Mouse (Mus musculus) hindbrain, embryonic 14.5 days (tissue): ENCODE results near the gene Piezo1. TPM values are rescaled to one million over a fixed set of nuclear protein-coding genes. Genes with fewer than 3 reads are reported as not detected.

Experiments
- ATAC-seq: fragments of 200-750 bp; cut with Nextera tagmentation; 2 replicates; pipeline ENCODE4 v1.8.0; 2017; ENCODE audit warnings: moderate number of reproducible peaks, mild to moderate bottlenecking, moderate TSS enrichment, moderate library complexity; ENCODE audit not compliant: low FRiP score
- DNase-seq: peaks from one replicate; pipeline ENCODE4 v3.0.0-alpha.2; 2015; ENCODE audit warnings: low spot score
- H3K27ac ChIP-seq: fragments of 300-500 bp; sonication (generic); 2 replicates; pipeline ENCODE4 v1.5.1; 2014; ENCODE audit warnings: mild to moderate bottlenecking, moderate library complexity
- H3K27me3 ChIP-seq: fragments of 300-500 bp; sonication (generic); 2 replicates; pipeline ENCODE4 v1.6.1; 2014; ENCODE audit warnings: mild to moderate bottlenecking, low read length, mixed read lengths; ENCODE audit not compliant: control insufficient read depth, insufficient read depth
- H3K36me3 ChIP-seq: fragments of 300-500 bp; sonication (generic); replicated peaks from 2 replicates; pipeline ENCODE4 v1.6.1; 2014; ENCODE audit not compliant: control insufficient read depth, insufficient read depth
- H3K4me1 ChIP-seq: fragments of 300-500 bp; sonication (generic); replicated peaks from 2 replicates; pipeline ENCODE4 v1.6.1; 2014; ENCODE audit warnings: antibody characterized with exemption, low read length, mixed read lengths; ENCODE audit not compliant: control insufficient read depth, insufficient read depth
- H3K4me2 ChIP-seq: fragments of 300-500 bp; sonication (generic); replicated peaks from 2 replicates; pipeline ENCODE4 v1.6.1; 2014; ENCODE audit warnings: mild to moderate bottlenecking, moderate library complexity
- H3K4me3 ChIP-seq: fragments of 300-500 bp; sonication (generic); replicated peaks from 2 replicates; pipeline ENCODE4 v1.5.1; 2014; ENCODE audit warnings: mild to moderate bottlenecking, low read length
- H3K9ac ChIP-seq: fragments of 300-500 bp; sonication (generic); 2 replicates; pipeline ENCODE4 v1.6.1; 2014
- H3K9me3 ChIP-seq: fragments of 300-500 bp; sonication (generic); 2 replicates; pipeline ENCODE4 v1.6.1; 2016; ENCODE audit warnings: low read length; ENCODE audit not compliant: control insufficient read depth
- WGBS: fragments of 180-500 bp; shearing (Covaris S2); extraction: QIAGEN DNeasy Blood & Tissue Kit; methylation state at CpG from one replicate; pipeline ENCODE4 v1.1.7; 2014; 5-methylcytosine and 5-hydroxymethylcytosine counted together
- polyA plus RNA-seq: library from polyadenylated mRNA; unstranded; fragments of >200 nt; fragmentation: Nextera tagmentation; extraction: Ambion mirVana; gene quantifications from 2 replicates; pipeline ENCODE4 v1.2.1, GENCODE M21; 2014

Piezo1 gene
- polyA plus RNA-seq, 1 experiment from 2014 or later: 3.1 TPM

GRCm38 (mm10) chr8:122497016-122497734 is 54.0 kb downstream of the Piezo1 start:
- H3K4me1 ChIP-seq: no peaks in the 10 kb centered on the region
- 82% methylated on average over 12 of the region's 12 CpGs for WGBS
- no peaks in the 10 kb centered on the region for H3K36me3 ChIP-seq
- no peak overlapping the region for H3K27ac ChIP-seq
- no peak overlapping the region for H3K4me2 ChIP-seq
- no peak for ATAC-seq
- DNase-seq: no peak
- H3K9me3 ChIP-seq: no peaks in the 10 kb centered on the region
- no peaks in the 10 kb centered on the region for H3K27me3 ChIP-seq
- H3K4me3 ChIP-seq: no peak overlapping the region
- H3K9ac ChIP-seq: no peak overlapping the region

- 89% methylated on average over 9 of the region's 9 CpGs for WGBS
- Histone ChIP-seq H3K4me2 (no peak overlapping the region), H3K4me1 (no peaks in the 10 kb centered on the region), H3K4me3 (no peak overlapping the region), H3K36me3 (peaks cover 17% of the 10 kb centered on the region), H3K27ac (no peak overlapping the region), H3K9me3 (no peaks in the 10 kb centered on the region), H3K9ac (no peak overlapping the region), H3K27me3 (no peaks in the 10 kb centered on the region)
- no peak for DNase-seq
- no peak for ATAC-seq
Measured at GRCm38 (mm10) chr8:122488387-122488786, 62.7 kb downstream of the Piezo1 start.

GRCm38 (mm10) chr8:122484831-122485230 is 66.3 kb downstream of the Piezo1 start:
- DNase-seq (no peak), ATAC-seq (no peak)
- H3K36me3 ChIP-seq: peaks cover 47% of the 10 kb centered on the region
- H3K27me3 ChIP-seq: no peaks in the 10 kb centered on the region
- H3K9me3 ChIP-seq: no peaks in the 10 kb centered on the region
- H3K9ac ChIP-seq: no peak overlapping the region
- no peak overlapping the region for H3K27ac ChIP-seq
- H3K4me1 ChIP-seq: no peaks in the 10 kb centered on the region
- 94% methylated on average over 12 of the region's 12 CpGs for WGBS
- H3K4me3 ChIP-seq: no peak overlapping the region
- H3K4me2 ChIP-seq: no peak overlapping the region

- H3K4me1 ChIP-seq: no peaks in the 10 kb centered on the region
- 99% methylated on average over 7 of the region's 7 CpGs for whole genome bisulfite sequencing
- H3K36me3 ChIP-seq: peaks cover 56% of the 10 kb centered on the region
Measured at GRCm38 (mm10) chr8:122483877-122484276, 67.3 kb downstream of the Piezo1 start.

GRCm38 (mm10) chr8:122482448-122482847 is 68.7 kb downstream of the Piezo1 start:
- H3K27ac ChIP-seq: no peak overlapping the region
- no peaks in the 10 kb centered on the region for H3K27me3 ChIP-seq
- no peaks in the 10 kb centered on the region for H3K9me3 ChIP-seq
- H3K4me2 ChIP-seq: no peak overlapping the region
- H3K36me3 ChIP-seq: peaks cover 67% of the 10 kb centered on the region
- no peak for ATAC-seq
- H3K4me3 ChIP-seq: no peak overlapping the region
- 98% methylated on average over 8 of the region's 8 CpGs for WGBS
- no peak overlapping the region for H3K9ac ChIP-seq
- H3K4me1 ChIP-seq: no peaks in the 10 kb centered on the region
- no peak for DNase-seq

More at GRCm38 (mm10) chr8:122483877-122484276, 67.3 kb downstream of the Piezo1 start:
- Histone ChIP-seq H3K9ac (no peak overlapping the region), H3K4me2 (no peak overlapping the region), H3K9me3 (no peaks in the 10 kb centered on the region), H3K27me3 (no peaks in the 10 kb centered on the region), H3K4me3 (no peak overlapping the region), H3K27ac (no peak overlapping the region)
- no peak for DNase-seq
- no peak for ATAC-seq

GRCm38 (mm10) chr8:122475580-122476320 is 75.4 kb downstream of the Piezo1 start, which contains the start of the genes Rnf166 and Ctu2:
Rnf166 (minus strand) TSS chr8:122476064.
Ctu2 (plus strand) TSS chr8:122476143.
- peak; percentile 94 for ATAC-seq
- Histone ChIP-seq H3K27me3 (no peaks in the 10 kb centered on the region), H3K9me3 (no peaks in the 10 kb centered on the region), H3K4me1 (peaks cover 20% of the 10 kb centered on the region), H3K4me3 (peak within 1 kb of the TSS; percentile 99), H3K9ac (peak within 1 kb of the TSS; percentile 94), H3K4me2 (peak within 1 kb of the TSS; percentile 93), H3K27ac (peak within 1 kb of the TSS; percentile 86), H3K36me3 (peaks cover 48% of the 10 kb centered on the region)
- DNase-seq: peak; percentile 96
- under 1% methylated on average over 89 of the region's 103 CpGs for WGBS

- ATAC-seq: no peak
- Histone ChIP-seq H3K27me3 (no peaks in the 10 kb centered on the region), H3K9ac (peak overlapping the region; percentile 94), H3K4me1 (peaks cover 20% of the 10 kb centered on the region), H3K4me2 (peak overlapping the region; percentile 93), H3K4me3 (peak overlapping the region; percentile 99), H3K36me3 (peaks cover 46% of the 10 kb centered on the region), H3K27ac (peak overlapping the region; percentile 86; the same call in 1 of the 2 replicates), H3K9me3 (no peaks in the 10 kb centered on the region)
- peak; percentile 30 for DNase-seq
- WGBS: 17% methylated on average over 16 of the region's 16 CpGs
Measured at GRCm38 (mm10) chr8:122474951-122475560, 76.1 kb downstream of the Piezo1 start.

- H3K9me3 ChIP-seq: no peaks in the 10 kb centered on the region
- DNase-seq: no peak
- peaks cover 39% of the 10 kb centered on the region for H3K36me3 ChIP-seq
- H3K4me1 ChIP-seq: peaks cover 20% of the 10 kb centered on the region
- no peaks in the 10 kb centered on the region for H3K27me3 ChIP-seq
- ATAC-seq: no peak
- WGBS: 93% methylated on average over 8 of the region's 8 CpGs
- no peak overlapping the region for H3K4me2 ChIP-seq
- H3K4me3 ChIP-seq: no peak overlapping the region
- no peak overlapping the region for H3K27ac ChIP-seq
- no peak overlapping the region for H3K9ac ChIP-seq
Measured at GRCm38 (mm10) chr8:122473911-122474421, 77.2 kb downstream of the Piezo1 start.

- WGBS: 87% methylated on average over 5 of the region's 5 CpGs
- no peaks in the 10 kb centered on the region for H3K27me3 ChIP-seq
- ATAC-seq (no peak), DNase-seq (no peak)
- H3K4me3 ChIP-seq: no peak overlapping the region
- H3K9me3 ChIP-seq: no peaks in the 10 kb centered on the region
- H3K27ac ChIP-seq: no peak overlapping the region
- H3K4me1 ChIP-seq: peaks cover 13% of the 10 kb centered on the region
- H3K36me3 ChIP-seq: peaks cover 59% of the 10 kb centered on the region
- H3K9ac ChIP-seq: no peak overlapping the region
- H3K4me2 ChIP-seq: no peak overlapping the region
Measured at GRCm38 (mm10) chr8:122470691-122471090, 80.4 kb downstream of the Piezo1 start.
